Mouse (Mus musculus): ENCODE measurements around the gene Asphd2. TPM values are rescaled to one million over a fixed set of nuclear protein-coding genes. Genes with fewer than 3 reads are reported as not detected.

Gene Asphd2
- polyA plus RNA-seq, 1 experiment from 2014 or later: 10.1 TPM

DNA sequence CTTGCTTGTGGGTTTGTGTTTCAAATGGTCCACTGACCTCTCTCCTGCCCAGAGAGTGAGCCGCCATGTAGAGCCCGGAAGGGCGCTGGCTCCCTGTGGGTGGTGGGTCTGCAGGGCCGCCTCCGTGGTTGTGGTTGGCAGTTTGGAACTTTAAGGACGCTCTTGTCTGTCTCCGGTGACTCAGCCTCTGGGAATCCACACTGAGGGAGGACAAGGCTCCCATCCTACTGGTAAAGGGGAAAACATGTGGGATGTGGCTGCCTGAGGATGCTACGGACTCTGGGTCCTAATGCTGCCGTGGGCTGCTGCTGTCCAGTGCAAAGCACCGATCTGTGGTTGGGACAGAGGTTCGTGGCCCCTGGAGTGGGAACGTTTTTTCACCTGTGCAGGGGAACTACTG is 26.7 kb downstream of the Asphd2 start:
- no peaks in the 10 kb centered on the region for H3K27me3 ChIP-seq (replicated peaks)
- H3K27ac ChIP-seq: no peak overlapping the region
- H3K36me3 ChIP-seq: peaks cover 27% of the 10 kb centered on the region
- no peak overlapping the region for H3K4me2 ChIP-seq (replicated peaks)
- no peak for ATAC-seq
- no peaks in the 10 kb centered on the region for H3K4me1 ChIP-seq (replicated peaks)
- H3K9ac ChIP-seq: no peak overlapping the region
- 89% methylated on average over 12 of the region's 12 CpGs for WGBS
- no peak overlapping the region for H3K4me3 ChIP-seq (replicated peaks)
- no peaks in the 10 kb centered on the region for H3K9me3 ChIP-seq

DNA sequence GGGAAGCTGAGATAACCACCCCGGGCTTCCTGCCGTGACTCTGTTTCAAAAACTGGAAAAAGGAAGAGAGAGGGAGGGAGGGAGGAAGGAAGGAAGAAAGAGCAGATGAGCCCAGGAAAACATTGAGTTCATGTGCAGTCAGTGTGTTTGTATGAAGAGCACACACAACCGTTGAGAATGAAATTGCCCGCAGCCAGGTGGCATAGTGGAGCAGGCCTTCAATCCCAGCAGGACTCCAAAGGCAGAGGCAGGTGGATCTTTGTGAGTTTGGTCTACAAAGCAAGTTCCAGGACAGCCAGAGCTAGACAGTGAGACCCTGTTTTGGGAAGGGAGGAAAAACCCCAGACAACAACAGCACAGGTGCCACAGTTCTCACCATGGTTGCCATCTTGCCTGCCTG is 27.3 kb downstream of the Asphd2 start:
- no peak overlapping the region for H3K4me3 ChIP-seq (replicated peaks)
- no peaks in the 10 kb centered on the region for H3K27me3 ChIP-seq (replicated peaks)
- H3K27ac ChIP-seq: no peak overlapping the region
- H3K4me2 ChIP-seq (replicated peaks): no peak overlapping the region
- 88% methylated on average over 4 of the region's 4 CpGs for WGBS
- no peaks in the 10 kb centered on the region for H3K9me3 ChIP-seq
- no peak for ATAC-seq
- no peaks in the 10 kb centered on the region for H3K4me1 ChIP-seq (replicated peaks)
- no peak overlapping the region for H3K9ac ChIP-seq
- peaks cover 27% of the 10 kb centered on the region for H3K36me3 ChIP-seq

DNA sequence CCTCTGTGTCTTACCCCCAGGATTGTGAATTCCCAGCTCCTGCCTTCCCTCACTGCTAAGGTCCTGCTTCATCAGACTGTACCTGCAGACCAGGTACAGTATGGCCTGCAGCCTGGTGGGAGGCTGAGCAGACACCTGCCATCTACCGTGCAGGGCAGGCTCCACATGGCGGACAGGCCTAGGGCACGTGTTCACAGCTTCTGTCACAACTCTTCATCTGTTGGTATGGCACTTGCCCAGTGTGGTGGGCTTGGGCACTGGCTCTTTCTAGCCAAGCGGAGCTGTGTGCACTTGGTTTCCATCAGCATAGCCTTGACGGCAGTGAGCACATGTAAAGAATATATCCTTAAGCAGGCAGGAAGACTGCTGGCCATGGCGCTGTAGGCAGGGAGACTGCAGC is 27.8 kb downstream of the Asphd2 start:
- Histone ChIP-seq H3K27ac (no peak overlapping the region), H3K36me3 (peaks cover 24% of the 10 kb centered on the region), H3K4me2 (replicated peaks) (no peak overlapping the region), H3K9me3 (no peaks in the 10 kb centered on the region), H3K27me3 (replicated peaks) (no peaks in the 10 kb centered on the region), H3K4me3 (replicated peaks) (no peak overlapping the region), H3K4me1 (replicated peaks) (no peaks in the 10 kb centered on the region), H3K9ac (no peak overlapping the region)
- 93% methylated on average over 6 of the region's 6 CpGs for WGBS
- no peak for ATAC-seq

DNA sequence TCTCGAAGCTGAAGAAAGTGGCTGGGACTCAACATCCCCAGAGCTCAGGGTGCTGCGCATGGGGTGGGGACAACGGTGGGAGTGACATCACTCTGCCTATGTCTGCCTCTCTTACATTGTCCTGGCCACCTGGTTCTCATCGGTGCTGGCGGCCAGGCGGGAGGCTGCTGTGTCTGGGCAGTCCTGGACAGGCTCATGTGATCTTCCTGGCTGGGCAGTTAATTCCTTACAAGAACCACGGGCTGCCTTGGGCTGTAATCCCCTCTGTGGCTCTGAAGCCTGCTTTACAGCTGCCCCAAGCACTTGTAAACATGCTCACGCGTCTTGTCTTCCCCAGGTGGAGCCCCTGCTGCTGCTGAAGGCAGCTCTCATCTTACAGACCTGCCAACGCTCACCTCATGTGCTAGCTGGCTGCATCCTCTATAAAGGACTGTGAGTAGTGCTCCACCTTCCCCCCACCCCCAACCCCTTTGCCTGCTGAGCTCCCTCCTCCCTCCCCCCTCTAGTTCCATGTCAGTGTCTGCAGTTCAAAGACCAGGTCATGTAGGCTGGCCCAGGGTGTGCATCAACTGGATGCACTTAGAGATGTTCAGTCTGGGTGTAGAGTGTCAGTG is 30.4 kb downstream of the Asphd2 start:
- H3K27me3 ChIP-seq (replicated peaks): no peaks in the 10 kb centered on the region
- H3K4me3 ChIP-seq (replicated peaks): no peak overlapping the region
- no peak for ATAC-seq
- 46% methylated on average over 10 of the region's 10 CpGs for WGBS
- H3K27ac ChIP-seq: no peak overlapping the region
- H3K9me3 ChIP-seq: no peaks in the 10 kb centered on the region
- H3K36me3 ChIP-seq: peaks cover 8% of the 10 kb centered on the region
- H3K9ac ChIP-seq: no peak overlapping the region
- no peaks in the 10 kb centered on the region for H3K4me1 ChIP-seq (replicated peaks)
- H3K4me2 ChIP-seq (replicated peaks): no peak overlapping the region

DNA sequence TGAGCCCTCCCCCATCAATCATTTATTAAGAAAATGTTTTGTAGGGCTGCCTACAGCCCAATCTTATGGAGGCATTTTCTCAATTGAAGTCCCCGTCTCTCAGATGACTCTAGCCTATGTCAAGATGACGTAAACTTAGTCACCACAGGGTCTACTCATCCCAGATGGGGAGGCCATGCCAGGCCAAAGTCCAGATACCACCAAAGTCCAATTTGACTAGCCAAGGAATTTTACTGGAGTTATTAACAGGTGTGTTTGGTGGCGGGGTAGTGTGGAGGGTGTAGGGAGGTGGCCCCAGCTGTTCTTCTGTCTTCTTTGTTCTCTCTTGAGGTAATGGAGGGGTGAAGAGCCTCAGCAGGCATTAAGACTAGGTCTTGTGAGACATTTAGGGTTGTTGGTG is 34.6 kb downstream of the Asphd2 start:
- Histone ChIP-seq H3K4me2 (replicated peaks) (no peak overlapping the region), H3K9ac (no peak overlapping the region), H3K4me3 (replicated peaks) (no peak overlapping the region), H3K27me3 (replicated peaks) (no peaks in the 10 kb centered on the region), H3K36me3 (0 out of 2 replicates have a peak, but pooled peaks cover 4% of the 10 kb centered on the region), H3K4me1 (replicated peaks) (no peaks in the 10 kb centered on the region), H3K9me3 (no peaks in the 10 kb centered on the region), H3K27ac (no peak overlapping the region)
- WGBS: 82% methylated on average over 3 of the region's 3 CpGs
- peak; percentile 42 for ATAC-seq

DNA sequence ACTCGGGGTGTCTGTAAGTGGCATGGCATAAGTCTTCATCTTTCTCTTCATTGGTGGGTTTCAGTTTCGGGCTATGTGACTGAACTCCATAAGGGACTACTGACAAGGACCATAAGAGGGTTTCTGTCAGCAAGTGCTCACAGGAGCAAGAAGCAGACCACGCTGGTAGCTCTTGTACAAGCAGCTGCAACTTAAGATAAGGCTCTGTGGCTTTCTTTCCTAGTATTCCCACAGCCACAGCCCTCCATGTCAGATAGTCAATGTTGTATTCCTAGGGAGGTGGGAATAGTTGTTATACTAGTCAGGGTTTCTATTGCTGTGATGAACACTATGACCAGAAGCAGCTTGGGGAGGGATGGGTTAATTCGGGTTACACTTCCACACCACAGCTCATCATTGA is 35.1 kb downstream of the Asphd2 start:
- 86% methylated on average over 4 of the region's 4 CpGs for WGBS
- no peaks in the 10 kb centered on the region for H3K9me3 ChIP-seq
- 0 out of 2 replicates have a peak, but pooled peaks cover 4% of the 10 kb centered on the region for H3K36me3 ChIP-seq

DNA sequence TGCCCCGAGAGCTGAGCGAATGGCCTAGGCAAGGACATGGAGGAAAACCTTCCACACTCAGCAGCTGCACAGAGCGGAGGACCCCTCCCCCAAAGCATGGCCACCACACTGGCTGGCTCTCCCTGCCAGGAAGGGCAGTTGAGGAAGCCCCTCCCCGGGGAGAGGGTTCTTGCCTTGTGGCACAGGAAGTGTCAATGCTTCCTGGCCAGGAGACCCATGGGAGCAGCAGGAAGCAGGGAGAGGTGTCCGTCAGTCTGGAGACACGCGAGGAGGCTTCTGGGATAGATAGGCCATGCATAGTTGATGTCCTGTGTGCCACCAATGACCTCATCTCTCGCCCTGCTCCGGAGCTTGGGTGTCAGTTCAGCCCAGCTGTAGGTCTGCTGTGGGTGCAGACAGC is 38.3 kb downstream of the Asphd2 start:
- peaks cover 7% of the 10 kb centered on the region; the same call in 1 of the 2 replicates for H3K36me3 ChIP-seq
- 85% methylated on average over 9 of the region's 9 CpGs for WGBS
- no peak overlapping the region for H3K27ac ChIP-seq
- no peaks in the 10 kb centered on the region for H3K27me3 ChIP-seq (replicated peaks)
- H3K9ac ChIP-seq: no peak overlapping the region
- ATAC-seq: no peak
- no peaks in the 10 kb centered on the region for H3K9me3 ChIP-seq
- no peak overlapping the region for H3K4me3 ChIP-seq (replicated peaks)
- H3K4me2 ChIP-seq (replicated peaks): no peak overlapping the region
- H3K4me1 ChIP-seq (replicated peaks): no peaks in the 10 kb centered on the region

More for the DNA sequence above, 35.1 kb downstream of the Asphd2 start:
- H3K27me3 ChIP-seq (replicated peaks): no peaks in the 10 kb centered on the region
- no peak for ATAC-seq
- no peak overlapping the region for H3K4me2 ChIP-seq (replicated peaks)
- no peak overlapping the region for H3K4me3 ChIP-seq (replicated peaks)
- H3K27ac ChIP-seq: no peak overlapping the region
- no peak overlapping the region for H3K9ac ChIP-seq
- no peaks in the 10 kb centered on the region for H3K4me1 ChIP-seq (replicated peaks)

DNA sequence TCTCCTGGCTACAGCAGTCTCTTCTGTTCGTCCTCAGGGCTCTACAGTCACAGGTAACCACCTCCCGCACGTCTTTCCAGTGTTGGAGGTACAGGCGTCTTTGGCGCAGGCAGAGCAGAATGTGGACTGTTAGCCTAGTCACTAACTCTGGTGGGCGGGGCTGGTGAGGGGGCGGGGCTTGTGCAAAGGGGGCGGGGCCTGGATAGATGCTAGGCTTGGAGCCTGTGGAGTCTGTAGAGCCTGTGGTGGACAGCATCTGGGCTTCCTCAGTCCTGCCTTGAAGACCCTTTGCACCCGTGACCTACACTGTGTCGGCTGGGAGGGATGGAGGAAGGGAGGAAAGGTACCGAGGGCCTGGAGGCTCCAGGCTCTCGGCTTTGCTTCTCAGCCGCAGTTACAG is 38.8 kb downstream of the Asphd2 start, which contains the start of gene Gm6583:
Gene Gm6583 (minus strand): TSS at position 124 of the 400 bp plus-strand sequence.
- no peak within 1 kb of the TSS for H3K4me2 ChIP-seq (replicated peaks)
- ATAC-seq: peak; percentile 60; the same call in 1 of the 2 replicates
- 64% methylated on average over 13 of the region's 13 CpGs for WGBS
- no peaks in the 10 kb centered on the region for H3K9me3 ChIP-seq
- H3K4me3 ChIP-seq (replicated peaks): no peak within 1 kb of the TSS
- no peak within 1 kb of the TSS for H3K9ac ChIP-seq
- peaks cover 7% of the 10 kb centered on the region; the same call in 1 of the 2 replicates for H3K36me3 ChIP-seq
- H3K27me3 ChIP-seq (replicated peaks): no peaks in the 10 kb centered on the region
- H3K4me1 ChIP-seq (replicated peaks): no peaks in the 10 kb centered on the region
- H3K27ac ChIP-seq: no peak within 1 kb of the TSS

DNA sequence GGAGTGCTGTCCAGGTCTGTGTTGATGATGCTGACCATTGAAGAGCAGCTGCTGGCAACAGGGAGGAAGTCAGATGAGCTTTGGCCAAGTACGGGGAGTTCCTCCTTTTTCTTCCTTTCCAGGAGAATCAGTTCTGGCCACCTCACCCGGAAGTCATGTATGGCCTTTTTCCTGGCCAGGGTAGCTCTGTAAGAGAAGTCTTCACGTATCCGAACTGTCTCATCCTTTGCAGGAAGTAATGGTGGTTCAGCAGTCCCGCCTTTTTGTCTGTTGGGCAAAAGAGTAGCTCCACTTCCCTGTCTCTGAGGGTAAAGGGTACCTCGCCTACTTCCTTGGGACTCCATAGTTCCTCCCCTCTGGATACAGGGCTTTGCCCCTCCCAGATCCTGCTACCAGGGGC is 39.2 kb downstream of the Asphd2 start:
- Histone ChIP-seq H3K4me2 (replicated peaks) (no peak overlapping the region), H3K27ac (no peak overlapping the region), H3K36me3 (peaks cover 9% of the 10 kb centered on the region), H3K9me3 (no peaks in the 10 kb centered on the region), H3K4me3 (replicated peaks) (no peak overlapping the region), H3K4me1 (replicated peaks) (no peaks in the 10 kb centered on the region), H3K9ac (no peak overlapping the region), H3K27me3 (replicated peaks) (no peaks in the 10 kb centered on the region)
- WGBS: 83% methylated on average over 6 of the region's 6 CpGs
- 0 out of 2 replicates have a peak, but pooled peaks have one; percentile 11 for ATAC-seq

DNA sequence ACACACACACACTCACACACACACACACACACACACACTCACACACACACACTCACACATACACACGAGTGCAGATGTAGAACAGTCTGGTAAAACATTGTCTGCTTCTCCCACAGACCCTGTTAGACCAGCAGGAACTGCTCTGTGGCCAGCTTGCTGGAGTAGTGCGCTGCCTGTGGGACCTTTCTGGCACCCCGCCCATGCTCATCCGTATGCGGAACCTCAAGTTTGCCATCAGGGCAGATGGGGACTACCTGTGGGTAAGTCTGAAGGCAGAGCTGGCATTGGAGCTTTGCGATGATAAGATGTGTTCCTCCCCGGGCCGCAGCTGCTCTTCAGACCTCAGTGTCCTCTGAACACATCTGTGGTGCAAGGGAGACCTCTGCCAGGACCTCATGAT is 45.5 kb downstream of the Asphd2 start:
- Histone ChIP-seq H3K4me1 (replicated peaks) (peaks cover 17% of the 10 kb centered on the region), H3K36me3 (peaks cover 24% of the 10 kb centered on the region), H3K9ac (no peak overlapping the region), H3K4me2 (replicated peaks) (no peak overlapping the region), H3K27ac (no peak overlapping the region), H3K4me3 (replicated peaks) (no peak overlapping the region), H3K9me3 (no peaks in the 10 kb centered on the region), H3K27me3 (replicated peaks) (no peaks in the 10 kb centered on the region)
- WGBS: 95% methylated on average over 8 of the region's 8 CpGs
- ATAC-seq: no peak

DNA sequence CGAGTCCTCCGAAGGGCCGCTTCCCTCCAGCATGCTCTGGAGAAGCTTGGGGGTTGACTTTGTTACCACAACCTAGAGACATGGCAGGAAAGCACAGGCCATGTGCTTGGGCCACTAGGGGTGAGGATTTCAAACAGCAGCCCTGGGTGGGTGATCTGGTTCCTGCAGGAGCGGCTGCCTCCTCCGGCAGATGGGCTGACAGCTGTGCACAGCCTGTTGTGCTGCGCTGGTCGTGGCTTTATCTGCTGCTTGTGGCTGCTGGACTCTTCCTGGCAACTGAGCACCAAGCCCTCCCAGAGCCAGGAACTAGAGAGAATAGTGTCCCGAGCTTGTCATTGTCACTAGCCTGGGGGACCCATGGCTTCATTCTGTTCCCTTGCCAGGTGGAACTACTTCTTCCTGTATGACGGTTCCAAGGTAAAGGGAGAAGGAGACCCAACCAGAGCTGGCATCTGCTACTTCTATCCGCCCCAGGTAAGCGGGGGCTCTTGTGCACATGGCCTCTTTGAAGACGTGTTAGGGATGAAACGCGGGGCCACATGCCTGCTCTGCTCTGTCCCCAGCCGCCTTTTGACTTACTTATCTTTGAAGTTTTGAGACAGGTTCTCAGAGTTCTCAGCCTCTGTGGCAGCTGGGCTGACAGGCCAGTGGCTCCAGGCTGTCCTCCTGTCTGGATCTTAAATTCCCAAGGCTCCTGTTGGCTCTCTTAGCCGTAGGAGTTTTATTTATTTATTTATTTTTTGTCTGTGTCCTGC is 48.3 kb downstream of the Asphd2 start:
- Histone ChIP-seq H3K27ac (no peak overlapping the region), H3K4me2 (replicated peaks) (0 out of 2 replicates have a peak overlapping the region, but pooled peaks have one; percentile 27), H3K36me3 (peaks cover 20% of the 10 kb centered on the region), H3K27me3 (replicated peaks) (no peaks in the 10 kb centered on the region), H3K9ac (no peak overlapping the region), H3K4me3 (replicated peaks) (no peak overlapping the region), H3K9me3 (no peaks in the 10 kb centered on the region), H3K4me1 (replicated peaks) (peaks cover 24% of the 10 kb centered on the region)
- 75% methylated on average over 16 of the region's 16 CpGs for WGBS
- no peak for ATAC-seq

DNA sequence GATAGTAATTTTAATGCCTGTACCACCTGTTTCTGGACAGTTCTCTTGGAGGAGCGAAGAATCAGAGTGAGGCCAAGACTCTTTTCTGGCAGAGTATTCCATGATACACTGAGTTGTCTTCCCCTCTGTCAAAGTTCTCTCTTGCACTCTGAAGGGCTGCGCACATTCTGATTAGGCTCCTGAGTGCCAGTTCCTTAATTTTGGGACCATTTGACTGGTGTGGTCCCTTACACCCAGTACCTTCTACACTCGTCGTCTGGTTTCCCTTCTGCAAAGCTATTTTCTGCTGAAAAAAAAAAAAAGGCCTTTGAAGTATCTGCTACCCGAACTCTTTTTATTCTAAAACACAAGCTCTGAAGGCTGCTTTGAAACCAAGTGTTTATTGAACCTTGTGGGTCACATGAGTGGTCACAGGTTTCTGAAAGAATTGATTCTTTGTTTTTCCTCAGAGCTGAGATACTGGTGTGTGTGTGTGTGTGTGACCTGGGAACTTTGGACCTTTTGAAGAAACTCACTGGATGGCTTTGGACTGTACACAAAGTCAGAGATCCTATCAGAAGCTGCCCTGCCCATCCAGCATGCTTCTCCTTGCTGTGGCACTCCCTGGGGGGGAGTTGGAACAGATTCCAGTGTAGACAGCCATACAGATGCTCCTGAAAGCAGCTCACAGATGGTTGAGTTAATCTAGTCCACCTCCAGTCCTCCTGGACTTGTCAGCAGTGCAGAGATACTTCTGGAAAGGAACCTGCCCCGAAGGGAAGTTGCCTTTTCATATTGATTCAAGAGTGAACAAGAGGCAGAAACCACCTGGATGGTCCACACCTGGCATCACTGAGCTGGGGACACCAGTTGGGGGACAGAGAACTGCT is 50.3 kb downstream of the Asphd2 start:
- H3K4me3 ChIP-seq (replicated peaks): peak overlapping the region; percentile 95; the same call in 1 of the 2 replicates
- H3K27me3 ChIP-seq (replicated peaks): no peaks in the 10 kb centered on the region
- peak overlapping the region; percentile 77 for H3K4me2 ChIP-seq (replicated peaks)
- peak; percentile 87 for ATAC-seq
- H3K9me3 ChIP-seq: no peaks in the 10 kb centered on the region
- peak overlapping the region; percentile 67 for H3K27ac ChIP-seq
- 63% methylated on average over 6 of the region's 6 CpGs for WGBS
- peaks cover 24% of the 10 kb centered on the region for H3K4me1 ChIP-seq (replicated peaks)
- H3K9ac ChIP-seq: peak overlapping the region; percentile 80; the same call in 1 of the 2 replicates
- H3K36me3 ChIP-seq: peaks cover 11% of the 10 kb centered on the region

All from intestine, embryonic 15.5 days (tissue).